Mouse (Mus musculus): ENCODE measurements at regions not wholly inside any gene's neighbourhood (a gene's known extent, or its start where the extent isn't known, plus 50 kb on each side); places are given as distances from the start of the nearest gene placed in this dataset.
A peak's percentile ranks its signal among the peaks of the same experiment; 100 is the strongest.

DNA sequence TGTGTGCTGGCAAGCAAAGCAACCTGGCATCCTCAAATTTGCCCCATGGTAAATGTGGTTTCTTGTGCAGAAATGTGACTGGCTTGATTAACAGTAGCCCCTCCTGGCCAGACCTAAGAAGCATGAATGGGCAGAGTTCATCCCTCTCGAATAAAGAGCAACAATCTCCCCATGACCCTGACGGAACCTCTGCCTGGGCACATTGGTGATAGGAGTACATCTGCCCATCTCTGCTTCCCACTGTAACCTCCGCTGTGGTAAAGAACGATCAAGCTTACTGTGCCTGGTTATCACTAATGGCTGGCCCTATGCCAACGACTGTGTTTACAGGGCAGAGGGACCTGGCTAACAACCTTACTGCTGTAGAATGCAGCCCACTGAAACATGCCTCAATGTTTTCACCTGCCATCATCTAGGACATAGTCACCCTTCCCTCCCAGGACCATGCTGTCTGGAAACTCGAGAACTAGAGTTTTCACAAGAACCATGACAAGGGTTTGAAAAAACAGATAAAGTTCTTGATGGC lies 69.6 kb upstream of the Tspan2 start:
- no peak for DNase-seq

DNA sequence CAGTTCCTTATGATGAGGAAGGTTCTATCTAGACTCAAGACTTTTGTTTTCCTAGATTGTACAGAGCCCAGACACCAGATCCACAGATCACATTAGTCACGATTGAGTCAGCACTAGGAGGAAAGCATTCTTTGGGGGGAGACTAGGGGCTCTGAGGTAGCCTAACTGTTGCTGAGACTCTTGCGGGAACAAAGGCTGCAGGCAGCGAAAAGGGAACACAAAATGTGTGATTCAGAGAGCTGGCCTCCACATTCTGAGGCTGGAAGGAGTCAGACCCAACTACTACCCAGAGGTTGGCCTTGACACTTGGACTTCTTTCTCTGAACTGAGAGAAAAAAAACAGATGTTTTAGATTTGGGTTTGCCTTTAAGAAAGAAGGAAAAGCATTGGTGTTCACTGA lies 66.5 kb upstream of the Tspan2 start:
- no peak for DNase-seq

DNA sequence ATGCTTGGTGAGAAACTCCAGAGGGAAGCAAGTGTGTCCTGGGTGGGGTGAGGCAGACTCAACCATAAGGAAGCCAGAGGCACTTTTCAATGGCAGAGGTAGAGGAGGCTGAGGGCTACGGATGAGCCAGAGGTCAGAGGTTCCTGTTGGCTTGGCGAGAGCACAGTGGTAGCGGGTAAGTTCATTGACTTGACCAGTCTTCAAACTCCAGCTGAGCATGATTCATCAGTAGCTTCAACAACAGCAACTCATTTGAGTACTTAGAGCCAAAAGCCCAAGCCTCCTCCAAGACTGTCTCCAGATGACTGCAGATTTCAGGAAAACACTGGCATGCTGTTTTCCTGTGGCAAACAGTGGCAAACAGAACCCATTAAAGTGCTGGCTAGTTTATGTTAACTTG lies 65.8 kb upstream of the Tspan2 start:
- no peak for DNase-seq

DNA sequence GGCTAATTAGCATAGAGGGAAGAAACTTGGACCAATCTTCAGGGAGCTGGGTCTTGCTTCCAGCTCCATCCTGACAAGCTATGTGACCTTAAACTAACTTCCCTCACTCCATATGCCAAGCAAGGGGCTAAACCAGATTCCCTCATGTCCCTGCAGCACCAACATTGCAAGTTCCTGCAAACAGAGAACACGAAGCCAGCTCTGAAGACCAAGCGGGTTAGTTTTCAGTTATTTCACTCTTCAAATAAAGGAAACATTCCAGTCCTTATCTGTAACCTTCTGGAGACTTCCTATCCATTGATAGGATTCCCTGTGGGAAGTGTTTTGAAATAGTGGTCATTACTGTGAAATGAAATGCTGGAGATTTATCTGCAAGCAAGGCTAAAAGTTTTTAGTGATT lies 64.4 kb upstream of the Tspan2 start:
- no peak for DNase-seq

DNA sequence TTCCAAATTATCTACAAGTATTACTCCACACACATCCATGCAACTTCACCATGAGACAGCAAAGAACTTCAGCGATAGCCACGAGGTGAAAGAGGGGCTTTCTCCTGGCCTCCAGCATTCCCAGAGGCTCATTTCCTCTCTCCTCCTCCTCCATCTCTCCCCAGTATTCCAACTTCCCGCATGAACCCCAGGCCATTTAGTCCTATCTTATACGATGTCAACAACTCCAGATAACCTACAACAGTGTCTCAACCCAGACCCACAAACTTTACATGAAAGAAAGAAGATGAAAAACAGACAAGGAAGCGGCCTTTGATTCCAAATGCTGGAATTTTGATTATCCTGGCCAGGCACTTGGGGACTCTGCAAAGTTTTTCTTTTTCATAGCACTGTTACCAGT lies 63.8 kb upstream of the Tspan2 start:
- DNase-seq = no peak

DNA sequence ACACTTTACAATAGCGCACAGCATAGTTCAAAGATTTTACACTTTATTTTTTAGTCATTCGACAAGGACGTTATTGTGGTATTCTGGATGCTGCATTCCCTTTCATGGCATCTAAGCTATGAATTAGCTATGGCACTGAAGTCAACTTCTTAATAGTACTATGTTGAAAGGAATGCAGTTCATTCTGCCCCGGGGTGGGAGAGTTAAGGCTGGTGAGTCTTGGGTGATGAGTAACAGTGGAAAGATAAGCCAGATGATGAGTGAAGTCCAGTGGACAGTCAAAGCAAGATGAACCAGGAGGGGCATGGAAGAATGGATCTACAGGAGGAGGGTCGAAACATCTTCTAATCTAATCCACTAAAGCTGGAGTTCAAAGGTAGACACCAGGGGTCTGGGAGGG lies 63.4 kb upstream of the Tspan2 start:
- no peak for DNase-seq

DNA sequence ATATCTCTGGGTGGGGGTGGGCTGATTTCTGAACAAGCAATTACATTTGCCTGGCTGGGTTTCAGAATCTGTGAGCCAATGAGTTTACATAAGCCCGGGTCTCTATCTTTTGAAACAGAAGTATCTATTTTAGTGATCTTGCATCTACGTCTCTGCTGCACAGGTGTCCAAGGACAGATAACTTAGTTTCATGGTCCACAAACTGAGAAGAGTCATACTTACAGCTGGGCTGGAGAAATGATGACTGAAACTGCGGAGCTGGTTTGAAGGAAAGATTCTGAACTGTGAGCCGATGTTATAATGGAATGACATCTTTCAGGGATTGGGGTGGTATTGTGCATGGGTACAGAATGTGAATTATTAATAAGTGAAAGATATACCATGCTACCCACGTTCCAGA lies 60.8 kb upstream of the Tspan2 start:
- DNase-seq = no peak

DNA sequence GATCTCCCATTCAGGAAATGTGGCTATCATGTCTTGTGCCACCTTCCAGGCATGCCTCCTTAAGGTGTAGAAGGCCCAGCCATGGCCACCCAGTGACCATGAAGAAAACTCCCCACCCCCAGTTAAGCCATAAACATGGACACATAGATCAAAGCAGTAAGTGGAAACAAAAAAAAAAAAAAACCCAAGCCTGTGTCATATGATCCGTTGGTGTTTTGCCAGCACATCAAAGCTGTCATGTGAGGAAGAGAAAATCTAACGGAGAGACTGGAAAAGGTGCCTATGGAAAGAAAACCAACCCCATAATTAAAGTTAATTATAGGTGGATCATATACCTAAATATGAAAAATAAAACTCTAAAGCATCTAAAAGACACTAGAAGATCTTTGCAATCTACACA lies 60.3 kb upstream of the Tspan2 start:
- DNase-seq = no peak

DNA sequence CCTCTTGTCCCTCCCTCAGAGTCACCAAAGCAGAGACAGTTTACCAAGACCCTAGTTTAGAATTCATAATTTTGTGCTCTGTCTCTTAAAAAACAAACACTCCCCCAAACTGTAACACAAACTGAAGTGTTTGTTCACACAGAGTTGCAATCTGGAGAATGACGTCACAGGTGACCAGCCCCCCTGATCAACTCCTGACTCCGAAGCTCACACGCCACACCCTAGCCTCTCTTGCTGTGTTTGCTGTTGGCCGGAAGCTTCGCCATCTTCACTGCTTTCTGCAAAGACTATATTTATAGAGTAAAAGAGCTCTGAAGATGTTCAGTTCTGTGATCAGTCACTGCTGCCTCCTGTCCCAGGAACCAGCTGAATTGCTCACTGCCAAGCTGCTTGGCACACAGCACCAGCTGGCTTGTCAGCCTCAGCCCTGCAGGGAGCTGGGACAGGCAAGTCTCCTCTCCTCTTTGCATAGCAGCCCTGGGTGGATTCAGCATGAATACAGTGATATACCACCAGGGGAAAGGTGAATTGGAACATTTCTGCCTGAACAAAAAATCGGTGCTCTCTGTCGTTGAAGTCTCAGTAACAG lies 57.3 kb upstream of the Tspan2 start:
- peak; percentile 43 for DNase-seq

DNA sequence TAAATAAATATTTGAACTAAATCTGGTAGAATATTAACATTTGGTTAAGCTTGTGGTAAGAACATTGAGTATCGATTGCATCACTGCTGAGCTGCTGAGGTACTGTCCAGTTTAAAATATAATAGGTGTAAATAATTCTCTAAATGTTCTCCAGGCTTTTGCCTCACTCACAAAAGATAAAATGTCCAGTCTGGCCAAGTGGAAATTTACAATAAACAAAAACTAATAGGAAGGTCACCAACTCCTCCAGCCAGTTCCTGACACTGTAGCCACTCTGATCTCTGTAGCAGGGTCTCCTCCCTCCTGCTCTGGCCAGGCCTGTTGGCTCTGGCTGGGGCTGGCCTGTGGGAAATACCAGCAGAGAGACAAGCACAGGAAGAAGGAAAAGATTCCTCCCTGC lies 55.8 kb upstream of the Tspan2 start:
- DNase-seq = no peak

DNA sequence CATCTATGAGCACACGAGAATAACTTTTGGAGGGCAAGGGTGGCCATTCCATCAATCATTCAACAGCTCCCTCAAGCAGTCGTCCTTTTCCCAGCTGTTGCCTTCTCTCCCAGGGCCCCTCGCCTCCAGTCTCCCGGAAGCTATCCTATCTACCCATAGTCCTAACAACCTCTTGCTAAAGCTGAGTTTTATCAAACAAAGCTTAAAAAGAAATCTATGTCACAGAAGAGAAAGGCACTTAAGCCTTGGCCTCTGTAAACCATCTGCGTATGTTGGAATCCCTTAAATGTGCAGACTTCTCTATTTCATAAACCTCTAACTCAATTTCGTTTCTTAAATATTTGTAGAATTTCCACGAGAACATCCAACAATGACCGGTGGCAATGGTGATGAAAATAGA lies 51.9 kb upstream of the Tspan2 start:
- DNase-seq = no peak

DNA sequence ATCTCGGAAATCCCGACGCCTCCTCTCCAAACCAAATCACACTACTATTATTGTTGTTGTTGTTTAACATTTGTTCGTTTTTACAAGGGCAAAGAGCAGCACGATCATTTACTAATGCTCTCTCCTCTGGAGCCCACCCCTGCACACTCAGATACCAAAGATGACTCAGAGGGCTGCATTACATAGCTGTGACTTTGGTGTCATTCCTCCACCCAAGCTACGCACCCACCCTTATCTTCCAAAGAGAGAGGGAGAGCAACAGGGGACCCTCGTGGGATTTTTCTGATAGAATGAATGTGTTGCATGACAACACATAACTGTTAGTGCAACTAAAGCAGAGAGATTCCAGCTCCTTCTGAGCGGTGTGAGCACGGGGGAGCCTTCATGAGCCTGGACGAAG lies 50.8 kb upstream of the Tspan2 start:
- no peak for DNase-seq
